ENCODE assay signal across 10 mouse cellular contexts in the genomic region with DNA sequence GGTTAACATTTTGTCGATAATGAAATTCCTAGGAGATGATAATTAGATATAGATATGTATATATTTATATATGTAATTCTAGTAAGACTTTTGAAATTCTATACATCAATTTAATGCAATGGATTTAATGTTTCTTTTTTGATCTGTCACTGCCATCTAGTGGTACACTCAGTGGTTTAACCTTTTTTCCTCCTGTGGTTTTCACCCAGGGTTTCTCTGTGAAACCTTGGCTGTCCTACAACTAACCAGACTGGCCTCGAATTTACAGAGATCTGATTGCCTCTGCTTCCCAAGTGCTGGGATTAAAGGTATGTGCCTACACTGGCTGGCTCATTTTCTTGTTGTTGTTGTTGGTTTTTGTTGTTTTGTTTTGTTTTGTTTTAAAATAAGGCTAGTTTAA.
A peak's percentile ranks its signal among the peaks of the same experiment; 100 is the strongest.
DNase-seq lines count a peak whose midpoint lies in the region; ATAC-seq and TF ChIP-seq lines count a peak whose summit lies in the region.
"Had no signal": no experiment of that assay in that cellular context is flagged by ENCODE, and none has a peak within 500 bp of the region (broad histone marks: within the 10 kb centered on the region; RNA-seq: fewer than 3 reads in every experiment).

No protein-coding gene starts in this region.

- no peaks in the 10 kb centered on the region for H3K79me2 ChIP-seq in CH12.LX (replicated peaks; ENCODE audit: control insufficient read depth, extremely low read depth, insufficient read depth, poor library complexity, severe bottlenecking)

- no peak overlapping the region for H3K4me2 ChIP-seq in hindbrain, embryonic 11.5 days (replicated peaks; ENCODE audit: low read depth, low read length)
- no peak overlapping the region for H3K4me2 ChIP-seq in CH12.LX (ENCODE audit: insufficient read depth, low read depth, poor library complexity, severe bottlenecking)

- H3K9me3 ChIP-seq in hindbrain, embryonic 11.5 days (ENCODE audit: control insufficient read depth, low read length): no peaks in the 10 kb centered on the region
- no peaks in the 10 kb centered on the region for H3K9me3 ChIP-seq in hindbrain, embryonic 10.5 days
- peaks cover 11% of the 10 kb centered on the region for H3K9me3 ChIP-seq in CH12.LX (replicated peaks; ENCODE audit: low read length)

- dilution Hi-C loops in CH12.LX (cut with MboI; ENCODE audit: extremely low pct_ligation_motif_present, extremely low pct_unique_long_range_greater_than_20kb, low sequenced_read_pairs): no loop called here

- in situ Hi-C loops in CH12.LX (cut with MboI; ENCODE audit: low pct_ligation_motif_present, low pct_unique_long_range_greater_than_20kb, low sequenced_read_pairs): loop anchor here (25.0 kb wide), 1 partner anchor 351 kb away; no protein-coding TSS in a partner anchor

- H3K4me1 ChIP-seq in hindbrain, embryonic 11.5 days (replicated peaks; ENCODE audit: control insufficient read depth, insufficient read depth, low read length): no peaks in the 10 kb centered on the region
- H3K4me1 ChIP-seq in hindbrain, embryonic 10.5 days (replicated peaks): peaks cover 5% of the 10 kb centered on the region
- H3K4me1 ChIP-seq in CH12.LX (ENCODE audit: control insufficient read depth in 1 of 2, insufficient read depth in 2 of 2): no peaks in the 10 kb centered on the region

- no peaks in the 10 kb centered on the region for H3K36me3 ChIP-seq in hindbrain, embryonic 11.5 days (ENCODE audit: control insufficient read depth, insufficient read depth, low read length)
- H3K36me3 ChIP-seq in hindbrain, embryonic 10.5 days: no peaks in the 10 kb centered on the region
- no peaks in the 10 kb centered on the region for H3K36me3 ChIP-seq in CH12.LX (replicated peaks in 1 of 2; ENCODE audit: control insufficient read depth in 1 of 2, insufficient read depth in 1 of 2, low read length in 1 of 2)

- TF ChIP-seq EP300 in CH12.LX (IDR thresholded peaks at IDR 0.05; ENCODE audit: low read length): no peak

- peak in 1 of 2 experiments; percentile 52; a peak in 2 of 4 replicates for TF ChIP-seq CTCF in CH12.LX (conservative IDR thresholded peaks at IDR 0.05 in 1 of 2, IDR thresholded peaks at IDR 0.05 in 1 of 2; ENCODE audit: low read depth in 2 of 2, low read length in 2 of 2)
- peak; percentile 37; the same call in 1 of the 2 replicates for TF ChIP-seq CTCF in brain, embryonic 14.5 days (IDR thresholded peaks at IDR 0.05; ENCODE audit: borderline replicate concordance, extremely low read depth, insufficient read depth, insufficient read length)

- no peak overlapping the region for H3K4me3 ChIP-seq in hindbrain, embryonic 11.5 days (ENCODE audit: low read depth, low read length)
- H3K4me3 ChIP-seq in hindbrain, embryonic 10.5 days: no peak overlapping the region
- H3K4me3 ChIP-seq in CH12.LX (replicated peaks in 1 of 3; ENCODE audit: low read depth in 2 of 3, low read length in 2 of 3, poor library complexity in 1 of 3): no peak overlapping the region

- DNase-seq in hindbrain, embryonic 11.5 days (ENCODE audit: low spot score): peak; percentile 65
- no peak for DNase-seq in hindbrain, embryonic 10.5 days (ENCODE audit: low spot score)
- DNase-seq in CH12.LX (ENCODE audit: extremely low read depth): peak; percentile 12
- DNase-seq in brain, embryonic 14.5 days (ENCODE audit: low read depth): peak; percentile 69
- peak; percentile 44 for DNase-seq in hindlimb bud, embryonic 11.5 days (ENCODE audit: extremely low spot score, low read depth, low spot score)
- DNase-seq in spleen, adult 12 weeks (ENCODE audit: low spot score): no peak
- DNase-seq in lung, postnatal 4 days: no peak
- no peak for DNase-seq in cerebellum, postnatal 25 days
- DNase-seq: kidney, postnatal 4 days had no signal

- peak; percentile 53 for TF ChIP-seq RAD21 in CH12.LX (IDR thresholded peaks at IDR 0.05; ENCODE audit: low read depth, low read length)

- H3K27ac ChIP-seq in hindbrain, embryonic 11.5 days (ENCODE audit: low read depth, low read length): no peak overlapping the region
- no peak overlapping the region for H3K27ac ChIP-seq in hindbrain, embryonic 10.5 days
- no peak overlapping the region for H3K27ac ChIP-seq in CH12.LX (ENCODE audit: insufficient read depth, low read depth)

- no peak for TF ChIP-seq POLR2A in CH12.LX (IDR thresholded peaks at IDR 0.05; ENCODE audit: low read depth, low read length)
- no peak for TF ChIP-seq POLR2A in brain, embryonic 14.5 days (IDR thresholded peaks at IDR 0.05; ENCODE audit: borderline replicate concordance, extremely low read depth, insufficient read depth, insufficient read length, poor library complexity, severe bottlenecking)

- peak; percentile 67 for ATAC-seq in hindbrain, embryonic 11.5 days (ENCODE audit: low FRiP score)
- ATAC-seq: activated CD4-positive, CD25-positive, alpha-beta regulatory T cell, adult 4 months had no signal

- WGBS in hindbrain, embryonic 11.5 days: 29% methylated on average over 2 of the region's 2 CpGs
- WGBS in hindbrain, embryonic 10.5 days: 25% methylated on average over 2 of the region's 2 CpGs

- no peak overlapping the region for H3K9ac ChIP-seq in hindbrain, embryonic 11.5 days (ENCODE audit: low read depth, low read length)
- H3K9ac ChIP-seq in CH12.LX (ENCODE audit: insufficient read depth, low read depth): no peak overlapping the region

- no peaks in the 10 kb centered on the region for H3K27me3 ChIP-seq in hindbrain, embryonic 11.5 days (ENCODE audit: control insufficient read depth, insufficient read depth, low read length)
- H3K27me3 ChIP-seq in hindbrain, embryonic 10.5 days (ENCODE audit: insufficient read depth, poor library complexity, severe bottlenecking): no peaks in the 10 kb centered on the region
- H3K27me3 ChIP-seq in CH12.LX (replicated peaks): no peaks in the 10 kb centered on the region

TF ChIP-seq in CH12.LX, 34 proteins besides CTCF, POLR2A, EP300 and RAD21:
- TF ChIP-seq MAZ (IDR thresholded peaks at IDR 0.05; ENCODE audit: low read depth, low read length) (no peak), SMC3 (IDR thresholded peaks at IDR 0.05; ENCODE audit: low read depth, low read length) (0 out of 2 replicates have a peak, but pooled peaks have one; percentile 8)

Comparison
In these comparisons a context has a peak if more than half of its experiments do, and no peak if none do; other contexts are left out.
1. DNase-seq: peak in hindbrain, embryonic 11.5 days (single experiment), CH12.LX (single experiment), brain, embryonic 14.5 days (single experiment) and hindlimb bud, embryonic 11.5 days (single experiment); none in hindbrain, embryonic 10.5 days (single experiment), spleen, adult 12 weeks (single experiment), lung, postnatal 4 days (0 of 2) and cerebellum, postnatal 25 days (0 of 2).